Mouse (Mus musculus): ENCODE measurements around the gene Pank4.

- TF ChIP-seq POLR2A (IDR thresholded peaks at IDR 0.05; ENCODE audit: insufficient read depth, low read depth, low read length) (no peak), CTCF (IDR thresholded peaks at IDR 0.05; ENCODE audit: insufficient read depth, low read depth, low read length) (no peak)
Measured at GRCm38 (mm10) chr4:155006296-155006695, 42.4 kb downstream of the Pank4 start.

Measured in olfactory bulb, adult 2 months (tissue).